Mouse (Mus musculus) small intestine, adult 2 months (tissue): ENCODE data around the gene Krtcap2. TPM values are rescaled to one million over a fixed set of nuclear protein-coding genes. Genes with fewer than 3 reads are reported as not detected.

Experiments used
- H3K27ac ChIP-seq: fragments of 200-500 bp; 2 replicates; pipeline ENCODE4 v1.5.1; 2012; ENCODE audit warnings: low read depth, low read length, control low read depth, inconsistent platforms; ENCODE audit not compliant: insufficient read depth
- H3K27me3 ChIP-seq: fragments of 200-500 bp; 2 replicates; pipeline ENCODE4 v1.6.1; 2012; ENCODE audit warnings: mild to moderate bottlenecking, moderate library complexity, low read length, inconsistent platforms; ENCODE audit not compliant: control insufficient read depth, insufficient read depth
- H3K36me3 ChIP-seq: fragments of 200-500 bp; 2 replicates; pipeline ENCODE4 v1.6.1; 2012; ENCODE audit warnings: mild to moderate bottlenecking, low read length, control low read depth, inconsistent platforms; ENCODE audit not compliant: control insufficient read depth, insufficient read depth
- H3K4me1 ChIP-seq: fragments of 200-500 bp; 2 replicates; pipeline ENCODE4 v1.6.1; 2012; ENCODE audit warnings: low read length, inconsistent platforms, mixed read lengths; ENCODE audit not compliant: control insufficient read depth, insufficient read depth, insufficient read length
- H3K4me3 ChIP-seq: fragments of 200-500 bp; 2 replicates; pipeline ENCODE4 v1.5.1; 2012; ENCODE audit warnings: low read depth, mild to moderate bottlenecking, control low read depth, inconsistent platforms, low read length, moderate library complexity
- CTCF ChIP-seq: fragments of 200-500 bp; IDR thresholded peaks from 2 replicates; pipeline ENCODE4 v1.5.1; 2012; ENCODE audit warnings: low read depth, mild to moderate bottlenecking, control low read depth, inconsistent platforms, low read length, moderate library complexity, mixed read lengths; ENCODE audit not compliant: insufficient replicate concordance, insufficient read length; ENCODE audit errors: extremely low read depth
- POLR2A ChIP-seq: fragments of 200-500 bp; IDR thresholded peaks from 2 replicates; pipeline ENCODE4 v1.6.1; 2012; ENCODE audit warnings: low read depth, mild to moderate bottlenecking, control low read depth, inconsistent platforms, low read length, moderate library complexity
- WGBS: fragments of 180-500 bp; shearing (Covaris S2); methylation state at CpG from one replicate; pipeline ENCODE4 v1.1.7; 2018; 5-methylcytosine and 5-hydroxymethylcytosine counted together
- polyA plus RNA-seq: library from polyadenylated mRNA; depleted of rRNA; stranded (reverse); fragments of >200 nt; gene quantifications from 2 replicates; pipeline ENCODE4 v1.2.3, GENCODE M21; 2012

Krtcap2 gene
- polyA plus RNA-seq, 1 experiment, result 182 TPM

DNA sequence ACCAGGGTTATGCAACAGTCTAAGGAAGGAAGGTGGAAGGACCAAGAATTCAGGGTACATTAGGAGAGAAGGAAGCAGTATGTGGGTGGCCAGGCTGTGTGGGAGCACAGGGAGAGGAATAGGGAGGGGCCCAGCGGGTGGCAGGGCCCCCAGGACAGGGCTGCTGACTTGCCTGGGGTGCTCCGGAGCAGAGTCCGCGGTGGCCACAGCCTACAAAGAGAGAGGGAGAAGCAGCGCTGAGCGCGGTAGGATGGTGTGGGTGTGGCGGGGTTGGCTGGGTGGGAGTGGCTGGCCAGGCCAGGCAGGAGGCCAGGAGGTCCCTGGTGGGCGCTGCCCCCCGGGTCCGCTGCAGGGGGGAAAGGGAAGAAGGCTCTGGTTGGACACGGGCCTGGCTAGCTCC, 7.3 kb upstream of the Krtcap2 start:
- H3K4me3 ChIP-seq, result peak overlapping the region; percentile 44
- WGBS, result 24% methylated on average over 11 of the region's 12 CpGs
- no peak overlapping the region for H3K27ac ChIP-seq
- no peaks in the 10 kb centered on the region for H3K36me3 ChIP-seq
- TF ChIP-seq CTCF, result no peak
- TF ChIP-seq POLR2A, result no peak
- H3K27me3 ChIP-seq, result peaks cover 10% of the 10 kb centered on the region
- peaks cover 25% of the 10 kb centered on the region for H3K4me1 ChIP-seq

DNA sequence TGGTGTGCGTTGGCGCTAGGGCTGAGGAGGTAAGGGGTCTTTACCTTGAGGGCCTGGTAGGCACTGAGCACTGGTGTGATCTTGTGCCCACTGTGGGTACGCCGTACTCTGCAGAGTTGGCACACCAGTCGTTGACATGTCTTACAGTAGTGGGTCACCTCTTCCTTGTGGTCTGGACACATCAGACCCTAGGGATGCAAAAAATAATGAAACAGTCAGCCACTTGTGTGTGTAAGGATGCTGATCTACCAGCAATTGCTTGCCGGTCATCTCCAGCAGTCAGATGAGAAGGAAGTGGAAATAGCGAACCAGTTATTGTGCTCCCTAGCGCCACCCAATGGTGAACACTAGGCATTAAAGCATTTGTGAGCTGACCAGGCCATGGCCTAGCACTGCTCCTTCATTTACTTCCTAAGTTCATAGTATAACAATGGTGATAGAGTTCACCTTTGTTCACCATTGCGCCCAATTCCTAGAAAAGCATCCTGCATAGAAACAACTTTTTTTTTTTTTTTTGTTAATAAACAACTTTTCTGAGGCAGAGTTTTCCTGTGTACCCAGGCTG, 3.4 kb upstream of the Krtcap2 start:
- Histone ChIP-seq H3K4me3 (no peak overlapping the region), H3K27ac (no peak overlapping the region), H3K36me3 (no peaks in the 10 kb centered on the region), H3K4me1 (peaks cover 24% of the 10 kb centered on the region), H3K27me3 (peaks cover 3% of the 10 kb centered on the region; the same call in 1 of the 2 replicates)
- WGBS, result 60% methylated on average over 9 of the region's 9 CpGs
- peak; percentile 69; the same call in 1 of the 2 replicates for TF ChIP-seq CTCF
- TF ChIP-seq POLR2A, result no peak

- H3K36me3 ChIP-seq, result no peaks in the 10 kb centered on the region
- WGBS, result 35% methylated on average over 14 of the region's 14 CpGs
- peaks cover 13% of the 10 kb centered on the region for H3K4me1 ChIP-seq
- no peak overlapping the region for H3K4me3 ChIP-seq
- no peak overlapping the region for H3K27ac ChIP-seq
- no peak for TF ChIP-seq CTCF
- no peak for TF ChIP-seq POLR2A
- H3K27me3 ChIP-seq, result no peaks in the 10 kb centered on the region
Measured at GRCm38 (mm10) chr3:89243609-89244008, 2.2 kb upstream of the Krtcap2 start.

GRCm38 (mm10) chr3:89244158-89244981, 1.4 kb upstream of the Krtcap2 start:
- Histone ChIP-seq H3K27ac (no peak overlapping the region), H3K27me3 (no peaks in the 10 kb centered on the region), H3K4me1 (peaks cover 10% of the 10 kb centered on the region), H3K4me3 (peak overlapping the region; percentile 45), H3K36me3 (peaks cover 2% of the 10 kb centered on the region; the same call in 1 of the 2 replicates)
- TF ChIP-seq POLR2A, result no peak
- TF ChIP-seq CTCF, result no peak
- WGBS, result 33% methylated on average over 25 of the region's 25 CpGs

GRCm38 (mm10) chr3:89244982-89245687, 631 bp upstream of the Krtcap2 start:
- no peaks in the 10 kb centered on the region for H3K27me3 ChIP-seq
- 2% methylated on average over 24 of the region's 26 CpGs for WGBS
- H3K4me3 ChIP-seq, result peak overlapping the region; percentile 49
- H3K4me1 ChIP-seq, result peaks cover 10% of the 10 kb centered on the region
- no peak; the same call in 1 of the 2 replicates for TF ChIP-seq CTCF
- TF ChIP-seq POLR2A, result no peak
- peaks cover 6% of the 10 kb centered on the region; the same call in 1 of the 2 replicates for H3K36me3 ChIP-seq
- H3K27ac ChIP-seq, result no peak overlapping the region

DNA sequence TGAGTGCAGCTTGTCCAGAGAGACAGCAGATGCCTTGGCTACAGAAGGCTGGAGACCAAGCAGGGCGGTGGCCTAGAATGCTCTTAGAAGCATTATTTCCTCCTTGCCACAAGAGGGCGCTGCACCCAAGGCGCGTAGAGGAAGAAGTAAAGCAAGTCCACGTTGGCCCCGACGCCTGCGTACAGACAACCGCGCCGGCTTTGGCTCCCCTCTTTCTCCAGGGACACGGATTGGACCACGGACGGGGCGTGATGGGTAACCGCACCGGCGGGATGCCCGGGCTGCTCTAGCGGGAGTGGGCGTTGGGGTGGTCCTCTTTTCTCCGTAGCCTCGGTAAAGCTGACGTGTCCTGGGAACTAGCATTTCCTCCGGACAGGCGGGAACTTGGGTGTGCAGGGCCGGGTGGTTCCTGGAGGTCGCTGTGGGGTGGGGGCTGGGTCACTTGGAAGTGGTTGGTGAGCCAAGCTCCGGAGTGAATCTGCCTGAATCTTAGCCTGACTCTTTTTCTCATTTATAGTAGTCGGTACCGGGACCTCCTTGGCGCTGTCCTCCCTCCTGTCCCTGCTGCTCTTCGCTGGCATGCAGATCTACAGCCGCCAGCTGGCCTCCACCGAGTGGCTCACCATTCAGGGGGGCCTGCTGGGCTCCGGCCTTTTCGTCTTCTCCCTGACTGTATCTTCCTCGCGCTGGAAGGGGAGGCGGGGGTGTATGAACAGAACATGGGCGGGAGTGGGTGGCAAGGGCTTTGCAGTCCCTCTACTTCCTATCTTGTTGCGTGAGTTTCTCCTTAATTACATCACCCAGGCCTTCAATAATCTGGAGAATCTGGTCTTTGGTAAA, 715 bp downstream of the Krtcap2 start, which contains the start of gene Trim46:
Trim46 (minus strand) TSS at position 49 of the 840 bp plus-strand sequence.
- H3K4me1 ChIP-seq, result peaks cover 20% of the 10 kb centered on the region
- TF ChIP-seq CTCF (peak; percentile 91), POLR2A (0 out of 2 replicates have a peak, but pooled peaks have one; percentile 28)
- H3K27ac ChIP-seq, result peak within 1 kb of the TSS; percentile 57
- H3K36me3 ChIP-seq, result peaks cover 6% of the 10 kb centered on the region; the same call in 1 of the 2 replicates
- under 1% methylated on average over 42 of the region's 42 CpGs for WGBS
- no peaks in the 10 kb centered on the region for H3K27me3 ChIP-seq
- peak within 1 kb of the TSS; percentile 84 for H3K4me3 ChIP-seq
